Mouse (Mus musculus): ENCODE measurements at regions not wholly inside any gene's neighbourhood (a gene's known extent, or its start where the extent isn't known, plus 50 kb on each side); places are given as distances from the start of the nearest gene placed in this dataset.

DNA sequence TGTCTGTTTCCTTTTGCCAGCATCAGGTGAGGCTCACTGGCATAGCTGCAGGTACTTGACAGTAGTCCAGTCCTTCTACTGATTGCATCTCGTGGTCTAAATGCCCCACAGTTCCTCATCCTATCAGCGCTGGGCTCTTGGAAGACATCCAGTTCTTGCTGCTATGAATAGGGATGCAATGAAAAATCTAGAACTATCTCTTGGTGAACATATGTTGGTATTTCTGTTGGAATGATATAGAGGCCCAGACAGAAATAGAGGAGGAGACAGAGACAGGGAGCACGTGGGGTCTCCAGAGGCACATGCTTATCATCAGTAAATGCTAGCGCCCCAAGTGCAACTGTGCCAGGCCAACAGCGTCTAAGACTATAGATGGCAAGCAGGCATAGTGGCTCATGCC is 81.4 kb upstream of the Ctnnb1 start:
- Histone ChIP-seq H3K4me2 (ENCODE audit: low read depth, low read length) (no peak overlapping the region), H3K4me3 (ENCODE audit: low read depth, low read length) (no peak overlapping the region), H3K9ac (replicated peaks) (no peak overlapping the region), H3K27ac (ENCODE audit: low read depth) (no peak overlapping the region), H3K4me1 (ENCODE audit: insufficient read depth) (no peaks in the 10 kb centered on the region), H3K27me3 (ENCODE audit: insufficient read depth, low read length) (no peaks in the 10 kb centered on the region), H3K36me3 (replicated peaks; ENCODE audit: insufficient read depth, low read length) (no peaks in the 10 kb centered on the region), H3K9me3 (ENCODE audit: low read length) (no peaks in the 10 kb centered on the region)
- TF ChIP-seq CTCF (IDR thresholded peaks at IDR 0.05; ENCODE audit: low read depth) (no peak), EP300 (IDR thresholded peaks at IDR 0.05; ENCODE audit: low read depth) (no peak)
- no peak for DNase-seq
- WGBS (ENCODE audit: insufficient replicate concordance) = 68% methylated on average over 5 of the region's 5 CpGs
- no peak for ATAC-seq

DNA sequence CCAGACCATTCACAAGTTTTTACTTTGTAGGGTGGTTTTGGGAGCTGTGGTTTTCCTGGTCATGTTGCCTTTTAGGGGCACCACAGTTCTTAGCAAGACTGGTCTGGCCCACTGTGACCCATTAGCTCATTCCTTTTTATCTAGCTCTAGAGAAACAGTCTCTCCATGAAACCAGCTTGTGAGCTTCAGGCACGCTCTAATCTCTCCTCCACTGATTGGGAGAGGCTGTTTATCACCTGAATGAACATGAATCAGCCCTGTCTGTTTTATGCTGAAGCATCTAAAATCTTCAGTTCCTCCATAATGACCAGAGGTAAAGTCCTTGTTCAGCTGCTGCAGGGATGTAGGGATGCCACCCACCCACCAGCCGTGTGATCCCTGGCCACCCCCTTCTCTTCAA is 80.1 kb upstream of the Ctnnb1 start:
- Histone ChIP-seq H3K27ac (ENCODE audit: low read depth) (no peak overlapping the region), H3K27me3 (ENCODE audit: insufficient read depth, low read length) (no peaks in the 10 kb centered on the region), H3K9me3 (ENCODE audit: low read length) (no peaks in the 10 kb centered on the region), H3K36me3 (replicated peaks; ENCODE audit: insufficient read depth, low read length) (no peaks in the 10 kb centered on the region), H3K4me1 (ENCODE audit: insufficient read depth) (peaks cover 9% of the 10 kb centered on the region), H3K4me3 (ENCODE audit: low read depth, low read length) (no peak overlapping the region), H3K4me2 (ENCODE audit: low read depth, low read length) (no peak overlapping the region), H3K9ac (replicated peaks) (no peak overlapping the region)
- DNase-seq = no peak
- 75% methylated on average over 2 of the region's 2 CpGs for WGBS (ENCODE audit: insufficient replicate concordance)
- no peak for ATAC-seq
- TF ChIP-seq CTCF (IDR thresholded peaks at IDR 0.05; ENCODE audit: low read depth) = no peak
- no peak for TF ChIP-seq EP300 (IDR thresholded peaks at IDR 0.05; ENCODE audit: low read depth)

DNA sequence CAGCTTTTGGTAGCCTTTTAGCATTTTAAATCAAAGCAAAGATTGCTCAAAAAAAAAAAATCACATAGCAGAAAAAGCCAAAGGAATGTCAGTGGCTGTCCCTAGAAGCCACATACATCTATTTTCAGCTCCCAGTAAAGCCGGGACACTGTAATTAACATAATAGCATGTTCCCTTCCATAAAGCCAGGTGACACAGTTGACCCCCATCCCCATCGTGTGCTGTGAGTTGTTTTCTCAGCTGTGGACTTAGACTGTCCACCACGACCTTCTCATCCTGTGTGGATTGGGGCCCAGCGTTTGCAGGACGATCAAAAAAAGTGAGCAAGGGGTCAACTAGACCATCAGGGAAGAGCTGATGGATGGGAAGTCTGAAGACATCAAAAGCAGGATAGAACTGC is 78.9 kb upstream of the Ctnnb1 start:
- peaks cover 9% of the 10 kb centered on the region for H3K4me1 ChIP-seq (ENCODE audit: insufficient read depth)
- H3K27me3 ChIP-seq (ENCODE audit: insufficient read depth, low read length) = no peaks in the 10 kb centered on the region
- WGBS (ENCODE audit: insufficient replicate concordance) = 58% methylated on average over 5 of the region's 5 CpGs
- ATAC-seq (no peak), DNase-seq (no peak)
- no peak for TF ChIP-seq EP300 (IDR thresholded peaks at IDR 0.05; ENCODE audit: low read depth)
- H3K9me3 ChIP-seq (ENCODE audit: low read length) = no peaks in the 10 kb centered on the region
- H3K4me2 ChIP-seq (ENCODE audit: low read depth, low read length) = no peak overlapping the region
- no peak overlapping the region for H3K27ac ChIP-seq (ENCODE audit: low read depth)
- no peak overlapping the region for H3K4me3 ChIP-seq (ENCODE audit: low read depth, low read length)
- H3K9ac ChIP-seq (replicated peaks) = no peak overlapping the region
- H3K36me3 ChIP-seq (replicated peaks; ENCODE audit: insufficient read depth, low read length) = no peaks in the 10 kb centered on the region

DNA sequence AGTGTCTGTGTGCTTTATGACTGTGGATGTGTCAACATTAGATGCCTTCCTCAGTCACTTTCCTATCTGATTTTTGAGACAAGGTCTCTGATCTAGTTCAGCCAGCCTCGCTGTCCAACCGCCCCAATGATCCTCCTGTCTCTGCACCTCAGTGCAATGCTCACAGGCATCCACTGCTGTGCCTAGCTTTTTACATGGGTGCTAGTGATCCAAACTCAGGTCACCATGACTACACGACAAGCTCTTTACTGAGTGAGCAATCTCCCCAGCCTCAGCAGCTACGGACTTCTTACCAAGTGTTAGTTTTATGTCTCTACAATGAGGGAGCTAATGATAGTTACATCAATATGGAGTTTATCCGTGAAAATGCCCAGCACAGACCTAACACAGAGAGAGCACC is 77.1 kb upstream of the Ctnnb1 start:
- Histone ChIP-seq H3K27me3 (ENCODE audit: insufficient read depth, low read length) (no peaks in the 10 kb centered on the region), H3K9me3 (ENCODE audit: low read length) (no peaks in the 10 kb centered on the region), H3K4me1 (ENCODE audit: insufficient read depth) (peaks cover 13% of the 10 kb centered on the region), H3K4me3 (ENCODE audit: low read depth, low read length) (no peak overlapping the region), H3K4me2 (ENCODE audit: low read depth, low read length) (no peak overlapping the region), H3K27ac (ENCODE audit: low read depth) (no peak overlapping the region), H3K36me3 (replicated peaks; ENCODE audit: insufficient read depth, low read length) (no peaks in the 10 kb centered on the region), H3K9ac (replicated peaks) (no peak overlapping the region)
- WGBS (ENCODE audit: insufficient replicate concordance) = 80% methylated on average over 5 of the region's 5 CpGs
- TF ChIP-seq EP300 (IDR thresholded peaks at IDR 0.05; ENCODE audit: low read depth) (no peak), CTCF (IDR thresholded peaks at IDR 0.05; ENCODE audit: low read depth) (no peak)
- DNase-seq (no peak), ATAC-seq (no peak)

DNA sequence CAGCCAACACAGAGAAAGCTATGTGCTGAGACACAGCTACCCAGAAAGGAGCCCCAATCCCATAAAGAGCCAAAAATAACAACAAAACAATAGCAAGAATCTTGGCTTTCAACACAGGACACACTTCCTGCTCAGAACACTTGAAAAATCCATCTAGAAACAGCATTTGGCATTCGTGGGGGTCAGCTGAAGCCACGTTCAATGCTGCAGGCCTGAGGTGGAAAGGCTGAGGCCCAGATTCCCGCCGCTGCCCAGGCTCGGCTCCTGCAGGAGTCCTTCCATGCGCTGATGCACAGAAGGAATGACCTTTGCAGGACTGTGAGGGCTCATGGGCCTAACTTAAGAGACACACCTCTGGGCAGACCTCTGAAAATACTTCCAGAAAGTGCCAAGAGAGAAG is 76.4 kb upstream of the Ctnnb1 start:
- TF ChIP-seq EP300 (IDR thresholded peaks at IDR 0.05; ENCODE audit: low read depth) (no peak), CTCF (IDR thresholded peaks at IDR 0.05; ENCODE audit: low read depth) (no peak)
- no peak overlapping the region for H3K4me2 ChIP-seq (ENCODE audit: low read depth, low read length)
- ATAC-seq = no peak
- H3K27me3 ChIP-seq (ENCODE audit: insufficient read depth, low read length) = no peaks in the 10 kb centered on the region
- peaks cover 13% of the 10 kb centered on the region for H3K4me1 ChIP-seq (ENCODE audit: insufficient read depth)
- WGBS (ENCODE audit: insufficient replicate concordance) = 70% methylated on average over 6 of the region's 6 CpGs
- no peak overlapping the region for H3K9ac ChIP-seq (replicated peaks)
- no peaks in the 10 kb centered on the region for H3K36me3 ChIP-seq (replicated peaks; ENCODE audit: insufficient read depth, low read length)
- no peak for DNase-seq
- no peak overlapping the region for H3K27ac ChIP-seq (ENCODE audit: low read depth)
- no peaks in the 10 kb centered on the region for H3K9me3 ChIP-seq (ENCODE audit: low read length)
- H3K4me3 ChIP-seq (ENCODE audit: low read depth, low read length) = no peak overlapping the region

DNA sequence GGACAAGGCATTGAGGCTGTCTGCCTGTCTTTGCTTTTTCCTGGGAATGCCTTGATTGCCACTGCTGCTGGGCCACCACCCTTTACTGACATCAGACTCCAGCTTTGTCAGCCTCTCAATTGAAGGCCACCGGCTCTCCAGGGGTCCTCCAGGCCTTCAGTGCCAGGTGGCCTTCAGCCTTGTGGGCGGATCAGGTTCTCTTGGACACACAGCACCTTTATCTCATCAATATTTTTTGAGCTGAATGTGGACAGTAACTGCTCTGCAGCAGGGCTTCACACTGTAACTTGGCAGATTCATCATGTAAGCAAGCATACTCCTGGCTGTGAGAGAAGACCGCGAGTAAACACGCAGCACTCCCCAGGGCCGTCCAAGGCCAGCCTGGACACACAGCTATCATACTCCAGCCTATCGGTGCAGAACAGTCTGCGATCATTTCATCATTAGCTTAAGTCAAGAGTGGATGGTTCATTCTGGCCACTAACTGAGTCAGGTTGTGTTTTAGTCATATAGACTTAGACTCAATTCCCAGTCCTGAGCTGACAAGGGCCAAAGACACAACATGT is 75.9 kb upstream of the Ctnnb1 start:
- Histone ChIP-seq H3K4me2 (ENCODE audit: low read depth, low read length) (no peak overlapping the region), H3K9ac (replicated peaks) (no peak overlapping the region), H3K27ac (ENCODE audit: low read depth) (no peak overlapping the region), H3K27me3 (ENCODE audit: insufficient read depth, low read length) (no peaks in the 10 kb centered on the region), H3K4me1 (ENCODE audit: insufficient read depth) (peaks cover 13% of the 10 kb centered on the region), H3K9me3 (ENCODE audit: low read length) (no peaks in the 10 kb centered on the region), H3K36me3 (replicated peaks; ENCODE audit: insufficient read depth, low read length) (no peaks in the 10 kb centered on the region), H3K4me3 (ENCODE audit: low read depth, low read length) (no peak overlapping the region)
- WGBS (ENCODE audit: insufficient replicate concordance) = 64% methylated on average over 8 of the region's 8 CpGs
- DNase-seq (peak; percentile 21), ATAC-seq (peak; percentile 81)
- TF ChIP-seq CTCF (IDR thresholded peaks at IDR 0.05; ENCODE audit: low read depth) (no peak), EP300 (IDR thresholded peaks at IDR 0.05; ENCODE audit: low read depth) (no peak)

DNA sequence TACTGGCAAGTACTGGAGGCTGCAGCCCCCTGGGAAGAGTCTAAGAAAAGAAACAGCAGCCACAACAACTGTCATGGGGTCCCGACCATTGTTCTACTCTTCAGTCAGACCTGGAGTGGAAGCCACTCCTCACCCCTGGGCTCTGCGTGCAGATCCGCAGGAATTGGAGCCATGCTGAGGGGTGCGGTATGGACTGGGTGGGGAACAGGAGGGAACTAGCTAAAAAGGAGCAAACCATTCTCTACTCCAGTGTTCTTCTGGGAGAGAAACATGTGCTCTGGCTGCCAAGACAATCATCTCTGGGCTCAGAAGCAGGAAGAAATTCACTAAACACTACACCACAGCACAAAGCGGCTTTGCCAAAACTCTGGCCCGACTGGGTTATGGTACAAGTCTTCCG is 74.7 kb upstream of the Ctnnb1 start:
- Histone ChIP-seq H3K9me3 (ENCODE audit: low read length) (no peaks in the 10 kb centered on the region), H3K27ac (ENCODE audit: low read depth) (no peak overlapping the region), H3K36me3 (replicated peaks; ENCODE audit: insufficient read depth, low read length) (no peaks in the 10 kb centered on the region), H3K4me1 (ENCODE audit: insufficient read depth) (peaks cover 13% of the 10 kb centered on the region), H3K9ac (replicated peaks) (no peak overlapping the region), H3K4me3 (ENCODE audit: low read depth, low read length) (no peak overlapping the region), H3K4me2 (ENCODE audit: low read depth, low read length) (no peak overlapping the region), H3K27me3 (ENCODE audit: insufficient read depth, low read length) (no peaks in the 10 kb centered on the region)
- TF ChIP-seq CTCF (IDR thresholded peaks at IDR 0.05; ENCODE audit: low read depth) (no peak), EP300 (IDR thresholded peaks at IDR 0.05; ENCODE audit: low read depth) (no peak)
- DNase-seq (no peak), ATAC-seq (no peak)
- WGBS (ENCODE audit: insufficient replicate concordance) = 81% methylated on average over 7 of the region's 7 CpGs

All from liver, postnatal 0 days (tissue).